Mouse (Mus musculus): ENCODE results near the gene Ntng2. TPM values are rescaled to one million over a fixed set of nuclear protein-coding genes. Genes with fewer than 3 reads are reported as not detected.

Gene Ntng2
- 100 to 1,000 TPM in 1 of 2 experiments, 10 to 100 TPM in 1; 96.5 to 102 TPM for total RNA-seq (2021)

DNA sequence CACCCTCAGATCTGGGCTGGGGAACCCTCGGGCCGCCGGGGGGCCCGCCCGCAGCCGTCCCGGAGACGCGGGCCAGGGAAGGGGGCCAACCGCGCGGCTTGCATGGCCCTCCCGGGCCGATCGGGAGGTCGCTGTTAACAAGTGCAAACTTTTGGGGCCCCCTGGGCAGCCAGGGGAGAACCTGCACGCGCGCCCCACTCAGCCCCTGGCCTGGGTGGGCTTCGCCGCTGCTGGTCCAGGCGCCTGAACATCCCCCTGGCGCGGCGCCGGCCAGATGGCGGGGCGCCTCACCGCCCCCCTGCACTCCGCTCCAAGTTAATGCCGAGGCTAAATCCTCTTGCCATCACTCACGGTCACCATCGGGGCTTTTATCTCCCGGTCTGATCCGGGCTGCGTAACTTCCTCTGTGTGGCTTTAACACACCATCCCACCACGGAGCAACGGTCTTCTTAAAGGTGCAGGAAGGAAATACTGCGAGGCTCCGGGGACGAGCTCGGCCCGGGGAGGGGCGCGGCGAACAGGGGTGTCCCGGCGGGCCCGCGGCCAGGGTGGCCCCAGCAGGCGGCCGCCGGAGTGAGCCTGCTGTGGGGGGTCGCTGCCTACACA is at the start of gene Ntng2:
Ntng2 (minus strand) TSS at position 407 of the 606 bp plus-strand sequence.
- intact Hi-C loops (cut with DNase I) = loop anchor here (5.0 kb wide), 1 partner anchor 95 kb away; the partner anchor contains the start of gene Med27
- DNase-seq (ENCODE audit: low spot score in 2 of 2) = peak; percentile 63 to 69

DNA sequence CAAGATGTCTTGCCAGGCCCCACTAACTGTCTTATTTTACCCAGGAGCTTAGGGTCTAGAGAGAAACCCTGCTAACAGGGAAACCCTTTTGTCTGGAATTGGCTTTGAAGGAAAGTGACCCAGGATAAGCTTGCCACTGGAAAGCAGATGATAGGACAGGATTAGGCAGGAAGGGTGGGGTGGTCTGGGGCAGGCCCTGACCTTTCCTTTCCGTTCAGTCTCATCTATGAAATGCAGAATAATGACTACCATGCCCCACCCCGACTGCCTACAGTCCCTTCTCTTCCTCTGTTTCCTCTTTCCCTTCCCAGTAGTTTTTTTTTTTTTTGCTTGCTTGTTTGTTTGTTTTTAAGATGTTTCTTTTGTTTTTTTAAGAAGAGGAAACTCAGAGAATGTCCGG is 42.8 kb upstream of the Ntng2 start:
- intact Hi-C loops (cut with DNase I) = no loop called here
- DNase-seq (ENCODE audit: low spot score in 2 of 2) = no peak

DNA sequence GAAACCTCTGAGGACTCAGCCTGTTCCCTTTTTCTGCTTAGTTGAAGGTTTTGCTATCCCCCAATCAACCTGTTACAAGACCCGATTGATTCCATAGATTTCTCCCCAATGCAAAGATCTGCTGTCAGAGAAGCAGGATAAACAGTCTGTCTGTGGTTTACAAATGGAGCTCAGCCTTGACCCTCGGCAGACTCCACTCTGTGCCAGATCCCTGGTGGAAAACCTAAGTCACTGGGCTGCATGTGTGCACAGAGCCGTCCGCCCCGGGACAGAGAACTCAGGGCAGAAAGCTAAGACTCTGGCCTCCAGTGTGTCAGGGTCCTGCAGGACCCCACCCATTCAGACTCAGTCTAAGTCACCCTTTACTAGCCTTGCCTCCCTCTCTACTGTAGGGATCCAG is 34.8 kb upstream of the Ntng2 start:
- no peak for DNase-seq (ENCODE audit: low spot score in 2 of 2)
- intact Hi-C loops (cut with DNase I) = no loop called here

DNA sequence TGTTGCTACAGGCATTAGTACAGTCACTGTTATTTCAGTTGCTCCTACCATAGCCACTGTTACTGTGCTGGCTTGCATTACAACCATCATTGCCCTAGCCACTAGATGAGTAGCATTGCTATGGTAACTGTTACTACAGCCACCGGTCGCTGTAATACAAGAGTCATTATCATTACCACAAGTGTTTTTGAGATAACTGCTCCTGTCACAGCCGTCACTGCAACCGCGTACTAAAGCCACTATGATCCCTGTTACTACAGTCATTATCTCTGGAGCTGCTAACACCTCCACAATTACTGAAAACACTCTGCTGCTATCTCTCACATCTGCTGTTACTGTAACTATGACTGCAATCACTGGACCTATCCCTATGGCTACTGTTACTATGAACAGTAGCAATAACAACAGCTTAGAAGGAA is 24.9 kb upstream of the Ntng2 start:
- DNase-seq (ENCODE audit: low spot score in 2 of 2) = no peak
- intact Hi-C loops (cut with DNase I) = no loop called here

DNA sequence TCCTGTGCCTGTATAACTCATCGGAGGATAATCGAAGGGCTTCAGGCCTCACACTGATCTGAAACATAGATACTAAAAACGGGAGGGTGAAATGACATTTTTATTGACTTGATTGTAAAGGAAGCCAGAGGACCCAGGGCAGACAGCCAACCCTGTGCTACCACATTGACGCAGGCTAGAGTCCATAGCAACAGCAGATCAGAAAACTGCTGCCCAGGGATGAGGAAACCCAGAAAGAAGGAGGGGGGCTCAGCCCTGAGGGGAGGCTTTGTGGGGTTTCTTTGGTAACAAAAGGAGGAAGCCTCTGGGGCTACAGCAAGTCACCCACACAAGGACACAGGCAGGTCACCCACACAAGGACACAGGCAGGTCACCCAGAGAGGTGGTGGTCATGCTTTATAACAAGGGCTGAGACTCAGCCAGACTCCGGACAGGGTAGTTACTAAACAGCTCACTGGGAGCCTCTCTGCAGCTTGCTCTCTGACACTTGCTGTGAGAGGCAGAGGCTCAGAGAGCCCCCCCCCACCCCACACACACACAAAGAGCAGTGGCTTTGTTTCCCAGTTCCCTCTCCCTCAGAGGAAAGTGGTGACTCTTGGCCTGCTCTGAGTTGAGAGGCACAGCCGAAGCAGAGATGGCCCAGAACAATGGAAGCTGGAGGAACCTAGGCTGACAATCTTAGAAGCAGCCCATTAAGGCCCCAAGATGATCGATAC is 19.2 kb upstream of the Ntng2 start:
- intact Hi-C loops (cut with DNase I) = no loop called here
- no peak for DNase-seq (ENCODE audit: low spot score in 2 of 2)

DNA sequence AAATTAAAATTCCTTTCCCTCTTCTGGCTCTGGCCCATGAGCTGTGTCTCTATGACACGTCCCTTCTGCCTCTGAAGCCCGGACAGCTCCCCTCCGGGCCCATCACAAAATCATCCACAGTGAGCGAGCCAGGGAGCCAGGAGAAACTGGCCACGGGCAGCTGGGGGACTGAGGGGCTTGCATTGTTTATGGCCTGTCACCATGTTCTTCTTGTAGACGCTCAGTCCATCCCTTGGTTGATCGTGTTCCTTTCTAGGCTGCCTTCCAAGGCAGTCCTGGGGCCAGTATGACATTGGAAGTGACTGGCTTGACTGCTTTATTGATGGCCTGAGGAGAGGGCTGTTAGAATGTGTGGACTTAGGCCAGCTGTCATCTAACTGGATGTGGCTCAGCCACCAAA is 18.3 kb upstream of the Ntng2 start:
- no peak for DNase-seq (ENCODE audit: low spot score in 2 of 2)
- intact Hi-C loops (cut with DNase I) = no loop called here

DNA sequence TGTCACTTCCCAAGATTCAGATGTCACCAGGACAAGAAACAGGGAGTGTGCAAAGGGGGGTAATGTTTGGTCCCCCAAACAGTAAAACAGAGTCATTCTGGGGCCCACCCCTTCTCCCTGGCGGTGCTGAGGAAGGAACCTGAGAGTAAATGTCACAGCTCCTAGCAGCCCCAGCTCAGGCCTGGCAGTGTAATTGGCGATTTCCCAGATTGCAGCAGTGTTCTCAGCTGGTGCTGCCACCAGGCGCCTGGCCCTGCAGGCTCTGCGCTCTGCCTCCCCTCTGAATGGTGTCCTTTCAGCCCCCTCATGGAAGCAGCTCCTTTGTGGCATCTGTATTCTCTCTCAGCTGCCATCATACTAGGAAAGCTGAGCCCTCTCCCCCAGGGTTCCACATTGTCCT is 14.0 kb upstream of the Ntng2 start:
- intact Hi-C loops (cut with DNase I) = no loop called here

DNA sequence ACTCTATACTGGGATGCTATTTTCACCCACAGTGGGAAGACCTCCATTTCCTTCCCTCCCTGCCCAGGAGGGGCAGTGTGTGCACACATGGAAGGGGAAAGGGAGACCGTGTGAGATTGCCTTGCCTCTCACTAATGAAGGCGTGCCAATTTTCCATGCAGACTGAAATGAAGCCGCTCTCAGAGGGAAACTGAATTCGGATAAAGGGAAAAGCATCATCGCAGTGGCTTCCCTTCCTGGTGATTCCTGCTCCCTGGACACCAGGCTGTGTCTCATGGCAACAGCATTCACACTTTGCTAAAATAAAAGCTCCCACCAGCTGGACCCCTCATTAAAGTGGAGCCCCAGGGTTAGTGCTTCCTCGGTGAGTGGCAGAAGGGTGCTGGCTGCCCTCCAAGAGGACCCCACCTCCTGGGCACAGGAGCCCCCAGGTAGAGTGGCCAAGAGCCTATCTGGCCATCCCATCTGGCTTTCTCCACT is 9.7 kb upstream of the Ntng2 start:
- intact Hi-C loops (cut with DNase I) = no loop called here
- DNase-seq (ENCODE audit: low spot score in 2 of 2) = no peak

More for the DNA sequence above, 14.0 kb upstream of the Ntng2 start:
- DNase-seq (ENCODE audit: low spot score in 2 of 2) = no peak

DNA sequence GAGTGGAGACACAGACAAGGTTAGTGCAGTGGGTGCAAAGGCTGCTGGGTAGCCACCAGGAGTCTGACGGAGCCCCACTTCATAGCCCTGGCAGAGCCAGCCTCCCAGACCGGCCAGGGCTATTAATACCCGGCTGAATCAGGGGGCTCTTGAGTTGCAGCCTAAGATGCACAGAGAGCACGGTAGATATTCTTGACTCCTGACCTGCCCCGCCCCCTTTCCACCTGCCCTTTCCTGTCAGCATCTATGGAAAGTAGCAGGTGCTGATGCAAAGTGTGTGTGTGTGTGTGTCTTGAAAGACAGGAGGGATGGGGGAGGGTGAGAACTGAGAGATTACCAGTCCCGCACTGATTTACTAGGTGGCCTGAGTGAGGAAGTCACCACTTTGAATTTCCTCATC is 8.3 kb upstream of the Ntng2 start:
- intact Hi-C loops (cut with DNase I) = no loop called here
- no peak for DNase-seq (ENCODE audit: low spot score in 2 of 2)

DNA sequence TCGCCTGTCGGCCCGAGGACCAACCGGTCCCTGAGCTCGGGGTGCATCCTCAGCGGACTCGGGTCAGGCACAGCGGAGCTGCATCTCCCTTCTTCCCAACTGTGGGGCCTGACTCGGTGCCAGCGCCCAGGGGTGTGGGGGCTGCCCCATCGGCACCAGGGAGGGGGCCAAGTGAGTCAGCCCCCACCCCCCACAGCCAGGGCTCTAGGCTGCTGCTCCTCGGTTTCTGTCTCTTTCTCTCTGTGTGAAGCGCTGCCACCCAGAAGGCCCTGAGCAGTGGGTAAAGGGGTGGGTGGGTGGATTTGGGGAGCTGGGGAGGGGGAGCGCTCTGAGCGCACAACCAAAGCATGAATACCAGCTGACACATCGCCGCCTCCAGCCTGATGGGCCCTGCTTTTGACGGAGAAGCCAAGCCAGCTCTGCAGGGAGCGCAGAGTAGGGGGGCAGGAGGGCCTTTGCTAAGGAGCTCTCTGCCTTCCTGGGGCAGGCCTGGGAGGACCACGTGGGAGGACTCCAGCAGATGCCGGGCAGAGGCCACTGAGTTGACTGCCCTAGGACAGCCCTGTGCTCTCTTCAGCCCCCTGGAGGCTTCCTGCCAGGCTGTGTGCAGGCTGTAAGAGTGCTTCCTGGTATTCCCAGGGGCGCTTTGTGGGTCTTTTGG is 530 bp upstream of the Ntng2 start:
- DNase-seq (ENCODE audit: low spot score in 2 of 2) = peak; percentile 60 to 79
- intact Hi-C loops (cut with DNase I) = loop anchor here (5.0 kb wide), 1 partner anchor 94 kb away; the partner anchor contains the start of gene Med27

DNA sequence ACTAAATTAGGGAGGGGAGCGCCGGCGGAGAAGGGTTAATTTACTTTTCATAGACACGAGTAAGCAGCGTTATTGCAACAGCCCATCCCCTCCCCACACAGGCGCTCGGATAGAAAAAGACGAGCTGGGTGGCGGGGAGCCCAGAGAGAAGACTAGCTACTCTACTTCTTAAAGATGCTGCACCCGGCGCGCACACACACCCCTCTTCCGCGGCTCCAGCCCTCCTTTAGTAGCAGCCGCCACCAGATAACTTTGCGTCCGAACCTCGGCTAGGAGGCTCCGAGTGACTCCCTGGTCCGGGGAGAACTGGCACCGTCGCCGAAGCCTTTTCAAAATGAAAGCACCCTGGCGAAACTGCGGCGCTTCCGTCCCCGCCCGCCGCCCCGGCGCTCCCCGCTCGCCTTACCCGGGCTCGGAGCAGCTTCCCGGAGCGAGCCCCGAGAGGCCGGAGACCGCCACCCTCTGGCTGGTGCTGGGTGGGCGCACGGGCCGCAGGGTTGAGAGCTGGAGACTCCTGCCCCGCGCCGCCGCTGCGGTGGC is 676 bp downstream of the Ntng2 start:
- DNase-seq (ENCODE audit: low spot score in 2 of 2) = peak in 1 of 2 experiments; percentile 65
- intact Hi-C loops (cut with DNase I) = loop anchor here (5.0 kb wide), 1 partner anchor 95 kb away; the partner anchor contains the start of gene Med27

DNA sequence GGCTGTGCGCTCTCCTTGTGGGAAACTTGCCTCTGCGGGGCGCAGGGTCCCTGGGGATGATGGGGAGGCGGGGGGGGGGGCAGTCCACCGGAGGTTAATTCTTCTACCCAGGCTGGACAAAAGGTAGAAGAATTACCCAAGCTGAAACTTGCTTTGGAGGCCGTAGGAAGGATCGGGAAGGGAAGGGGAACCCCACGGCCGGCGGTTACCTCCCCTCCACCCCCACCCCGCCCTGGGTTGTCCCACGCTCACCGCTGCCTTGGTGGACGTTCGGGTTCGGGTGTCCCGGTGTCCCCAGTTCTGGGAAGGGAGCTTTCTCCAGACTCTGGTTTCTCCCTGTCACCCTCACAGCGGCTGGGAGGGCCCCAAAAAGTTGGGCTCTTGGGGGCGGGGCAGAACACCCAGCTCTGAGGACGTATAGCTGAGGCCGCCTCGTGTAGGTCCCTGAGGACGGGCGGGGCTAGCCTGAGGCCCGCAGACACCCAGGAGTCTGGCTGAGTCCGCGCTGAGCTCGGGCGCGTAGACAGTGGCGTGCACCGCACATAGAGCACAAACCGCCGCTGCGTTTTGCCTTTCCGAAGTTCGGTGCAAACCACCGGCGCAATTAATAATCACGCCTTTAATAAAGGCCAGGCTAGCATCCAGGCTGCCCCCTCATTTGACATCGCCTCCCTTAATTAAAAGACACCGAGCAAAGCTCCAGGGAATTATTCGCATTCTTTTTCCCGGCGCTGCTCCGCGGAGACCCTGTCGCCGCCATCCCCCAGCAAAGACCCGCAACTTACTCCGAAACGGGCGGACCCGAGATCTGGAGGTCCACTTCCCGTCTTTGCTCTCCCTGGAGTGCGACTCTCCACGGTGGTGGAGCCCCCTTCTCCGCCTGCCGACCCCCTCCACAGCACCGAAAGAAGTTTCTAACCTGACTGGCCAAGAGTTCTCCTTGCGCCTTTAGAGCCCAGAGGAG is 1.4 kb downstream of the Ntng2 start:
- DNase-seq (ENCODE audit: low spot score in 2 of 2) = no peak
- intact Hi-C loops (cut with DNase I) = loop anchor here (5.0 kb wide), 1 partner anchor 96 kb away; the partner anchor contains the start of gene Med27

DNA sequence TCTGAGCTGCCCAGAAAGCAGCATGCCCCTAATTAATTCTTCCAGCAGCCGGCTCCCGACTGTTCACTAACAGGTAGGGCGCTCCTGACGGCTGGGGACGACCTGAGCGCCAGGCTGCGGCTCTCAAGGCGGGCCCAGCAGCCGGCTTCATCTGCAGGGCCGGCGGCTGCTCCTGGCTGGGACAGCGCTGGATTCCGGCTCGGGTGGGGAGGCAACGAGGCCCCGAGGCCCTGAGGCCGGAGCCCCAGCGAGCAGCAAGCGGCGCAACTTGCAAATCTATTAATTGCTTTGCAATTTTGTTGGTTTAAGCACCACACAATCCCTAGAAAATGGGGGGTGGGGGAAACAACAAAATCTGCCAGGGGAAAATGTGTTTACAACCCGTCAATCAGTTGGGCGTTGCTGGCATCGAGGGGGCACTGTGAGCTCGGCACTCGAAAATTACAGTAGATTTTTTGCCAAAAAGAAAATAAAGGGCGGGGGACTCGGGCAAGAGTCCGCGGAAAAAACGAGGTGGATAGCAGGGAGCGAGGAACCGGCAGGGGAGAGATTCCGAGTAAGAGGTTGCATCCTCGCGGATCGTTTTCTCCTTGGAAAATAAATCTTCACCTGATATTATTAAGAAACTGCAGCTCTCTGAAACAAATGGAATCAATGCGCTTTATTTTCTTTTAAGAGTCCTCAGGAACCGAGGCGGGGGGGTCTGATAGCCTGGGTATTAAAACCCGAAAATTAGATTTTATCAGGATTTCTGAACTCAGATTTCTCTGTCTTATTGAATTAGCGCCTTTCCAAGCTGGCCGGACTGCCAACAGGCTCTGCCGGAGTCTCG is 2.3 kb downstream of the Ntng2 start:
- intact Hi-C loops (cut with DNase I) = loop anchor here (5.0 kb wide), 1 partner anchor 97 kb away; the partner anchor contains the start of gene Med27
- DNase-seq (ENCODE audit: low spot score in 2 of 2) = no peak

DNA sequence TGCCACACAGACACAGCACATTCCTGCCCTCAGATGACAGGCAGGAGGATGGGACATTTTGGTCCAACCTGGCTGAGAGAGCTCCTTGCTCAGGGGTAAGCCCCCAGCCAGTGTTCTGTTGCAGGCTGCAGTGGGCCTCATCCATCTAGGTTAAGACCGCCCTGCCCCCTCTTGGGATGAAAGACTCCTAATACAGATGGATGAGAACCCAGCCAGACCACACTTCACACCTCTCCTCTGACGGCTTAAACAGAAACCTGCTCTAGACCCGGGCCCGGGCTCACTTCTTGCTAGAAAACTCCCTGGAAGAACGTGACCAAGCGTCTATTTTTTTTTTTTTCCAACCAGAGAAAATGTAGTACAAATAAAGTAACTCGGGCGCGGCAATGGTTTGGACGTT is 3.0 kb downstream of the Ntng2 start:
- intact Hi-C loops (cut with DNase I) = loop anchor here (5.0 kb wide), 1 partner anchor 97 kb away; the partner anchor contains the start of gene Med27
- DNase-seq (ENCODE audit: low spot score in 2 of 2) = no peak

DNA sequence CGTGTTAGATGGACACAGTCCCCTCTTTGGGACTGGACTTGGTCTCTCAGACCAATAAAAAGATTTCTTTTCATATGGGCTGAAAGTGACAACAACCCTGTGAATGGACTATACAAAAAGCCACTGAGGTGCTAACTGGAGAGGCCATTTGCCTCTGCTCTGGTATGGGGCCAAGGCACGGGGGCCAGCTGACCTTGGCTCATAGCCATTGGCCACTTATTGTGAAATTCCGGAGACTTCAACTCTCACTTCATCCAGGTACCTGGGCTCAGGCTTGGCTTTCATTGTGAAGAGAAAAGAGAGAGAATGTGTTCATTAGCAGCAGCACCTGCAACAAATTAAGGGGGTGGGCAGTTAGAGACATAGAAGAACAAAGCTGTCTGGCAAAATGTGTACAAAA is 4.3 kb downstream of the Ntng2 start:
- intact Hi-C loops (cut with DNase I) = no loop called here
- DNase-seq (ENCODE audit: low spot score in 2 of 2) = no peak

DNA sequence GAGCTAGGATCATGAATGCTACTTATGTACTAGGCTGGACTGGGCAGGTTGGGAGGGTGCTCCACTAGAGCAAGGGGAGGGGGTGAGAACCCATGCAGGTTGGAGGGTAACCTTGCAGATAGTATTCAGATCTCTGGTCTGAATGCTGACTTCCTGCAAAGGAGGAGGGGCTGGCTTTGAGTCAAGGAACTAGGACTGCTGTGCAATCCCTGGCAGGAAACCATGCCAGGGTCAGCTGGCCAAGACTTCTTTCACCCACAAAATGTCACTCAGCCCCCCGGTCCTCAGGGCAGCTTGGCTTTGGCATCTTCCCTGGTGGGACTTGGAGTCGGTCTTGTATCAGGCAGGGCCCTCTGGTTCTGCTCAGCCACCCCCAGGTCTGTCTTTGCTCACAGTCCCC is 5.4 kb downstream of the Ntng2 start:
- intact Hi-C loops (cut with DNase I) = no loop called here
- DNase-seq (ENCODE audit: low spot score in 2 of 2) = no peak

DNA sequence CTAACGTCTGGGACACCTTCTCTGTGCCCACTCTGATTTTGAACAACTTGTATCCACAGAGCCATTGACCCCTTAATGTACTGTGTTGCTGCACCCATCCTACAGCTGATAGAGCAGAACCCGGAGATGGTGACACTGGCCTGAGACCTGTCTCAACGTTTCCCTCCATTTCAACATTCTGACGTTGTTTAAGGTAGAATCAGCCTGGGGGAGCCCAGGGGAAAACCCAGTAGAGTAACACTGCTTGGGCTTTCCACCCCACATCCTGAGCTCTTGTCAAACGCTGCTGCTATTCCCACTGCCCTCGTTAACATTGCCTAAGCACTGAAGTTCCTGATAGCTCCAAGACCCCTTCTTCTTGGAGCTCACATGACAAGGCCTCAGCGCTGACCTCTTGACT is 5.9 kb downstream of the Ntng2 start:
- intact Hi-C loops (cut with DNase I) = no loop called here
- DNase-seq (ENCODE audit: low spot score in 2 of 2) = no peak

DNA sequence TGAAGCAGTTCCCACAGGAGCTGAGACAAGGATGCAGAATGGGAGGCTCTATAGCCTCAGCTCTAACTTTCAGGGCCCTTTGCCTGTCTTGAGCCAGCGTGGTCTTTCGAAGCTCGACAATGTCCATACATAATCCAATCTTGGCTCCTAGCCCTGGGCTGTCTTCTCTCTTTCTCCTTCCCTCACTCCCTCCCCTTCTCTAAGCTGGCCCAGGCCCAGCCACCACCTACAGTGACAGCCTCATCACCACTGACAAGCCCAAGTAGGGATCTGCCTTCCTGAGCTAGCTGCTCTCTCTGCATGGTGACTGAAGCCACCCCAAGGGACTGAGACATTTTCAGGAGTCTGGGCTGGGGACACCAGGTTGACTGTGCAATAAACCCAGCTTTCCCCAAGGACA is 6.5 kb downstream of the Ntng2 start:
- intact Hi-C loops (cut with DNase I) = no loop called here
- DNase-seq (ENCODE audit: low spot score in 2 of 2) = no peak

Measured in left cerebral cortex, postnatal 36 days (tissue).